Mouse (Mus musculus) cerebellum, adult 18-20 months (tissue): ENCODE results near the gene Dpm2.

Experiments used
- DNase-seq, 2 experiments: peaks; one replicate each; pipeline ENCODE4 v3.0.0; 2021

The Dpm2 gene

DNA sequence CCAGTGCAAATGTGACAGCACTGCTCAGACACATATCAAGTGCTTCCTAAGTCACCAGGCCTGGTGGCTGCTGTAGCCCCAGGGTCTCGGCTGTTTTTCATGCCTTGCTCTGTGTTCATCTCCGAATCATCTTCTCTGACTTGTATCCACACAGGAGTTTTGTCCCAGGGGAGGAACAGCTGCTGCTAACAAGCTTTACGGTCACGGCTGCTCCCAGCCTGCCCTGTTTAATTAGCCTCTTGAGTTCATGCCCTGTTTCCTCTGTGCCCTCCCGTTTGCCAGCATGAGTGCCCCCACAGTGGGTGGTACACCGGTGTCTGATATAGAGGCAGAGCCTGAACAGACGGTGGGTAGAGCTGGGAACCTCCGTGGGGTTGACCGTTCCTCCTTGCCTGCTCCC, 47.4 kb downstream of the Dpm2 start:
- no peak for DNase-seq

DNA sequence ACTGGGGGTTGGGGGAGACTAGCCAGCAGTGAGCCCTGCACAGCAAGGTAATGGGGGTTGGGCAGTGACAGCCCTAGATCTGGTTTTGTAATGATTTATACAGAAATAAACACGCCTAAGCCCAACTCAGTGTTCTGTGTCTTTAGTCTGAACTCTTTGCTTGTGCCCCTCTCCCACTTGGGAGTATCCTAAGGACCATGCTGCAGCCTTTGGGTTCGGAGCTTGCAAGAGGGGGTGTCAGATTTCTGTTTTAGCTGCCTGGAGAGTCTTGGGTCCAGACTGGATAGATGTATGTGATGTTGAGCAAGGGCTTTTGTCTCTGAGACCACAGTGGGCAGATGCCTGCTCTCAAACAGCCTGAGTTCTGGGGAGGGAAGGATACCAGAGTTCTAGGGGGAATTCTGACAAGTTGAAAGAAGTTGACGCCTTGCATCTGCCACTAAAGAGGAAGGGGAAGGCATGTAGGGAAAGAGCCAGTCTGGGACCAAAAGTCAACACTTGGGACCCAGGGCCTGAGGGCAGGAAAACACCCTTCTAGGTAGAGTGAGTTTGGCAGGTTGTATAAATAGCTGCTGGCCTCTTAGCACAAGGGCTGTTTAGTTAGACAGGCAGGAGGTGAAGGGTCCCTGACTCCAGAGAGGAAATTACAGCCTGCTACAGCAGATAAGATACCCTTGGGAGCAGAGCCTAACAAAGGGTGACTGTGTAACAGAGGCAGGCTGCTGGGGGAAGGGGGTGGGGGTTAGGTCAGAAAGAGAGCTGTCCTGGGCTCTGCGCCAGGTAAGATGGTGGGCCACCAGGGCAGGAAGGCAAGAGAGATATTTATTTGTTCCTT, 50.2 kb downstream of the Dpm2 start:
- DNase-seq: no peak

DNA sequence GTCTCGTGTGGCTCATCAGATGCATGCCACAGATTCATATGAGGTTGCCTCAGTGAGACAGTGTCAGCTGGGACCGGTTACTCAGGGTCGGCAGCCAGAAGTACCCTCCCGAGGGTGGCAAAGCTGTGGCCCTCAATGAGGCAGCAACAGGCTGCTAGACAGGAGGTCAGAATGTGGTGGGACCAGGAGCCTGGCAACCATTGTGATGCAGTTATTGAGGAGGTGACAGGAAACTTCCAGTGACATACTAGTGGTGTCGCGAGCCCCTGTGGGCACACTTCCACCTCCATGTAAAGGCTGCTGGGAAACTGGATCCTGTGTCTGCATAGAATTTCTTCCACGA, 50.8 kb downstream of the Dpm2 start, which contains the start of gene Ak1:
TSS of gene Ak1 (plus strand) at position 242 of the 343 bp plus-strand sequence.
- no peak for DNase-seq
